Mouse (Mus musculus) naive thymus-derived CD4-positive, alpha-beta T cell, adult 5 months (primary cell): ENCODE data around the gene Cd3g. TPM values are rescaled to one million over a fixed set of nuclear protein-coding genes. Genes with fewer than 3 reads are reported as not detected.

Experiments used
- polyA plus RNA-seq: library from polyadenylated mRNA; unstranded; fragments of 100-300 nt; shearing (Covaris generic); gene quantifications from one replicate; pipeline ENCODE4 v1.2.1, GENCODE M21; 2017

Cd3g gene
- polyA plus RNA-seq: 741 TPM

GRCm38 (mm10) chr9:44980242-44980641, at the start of gene Cd3g:
Cd3g (minus strand) TSS chr9:44980431.

DNA sequence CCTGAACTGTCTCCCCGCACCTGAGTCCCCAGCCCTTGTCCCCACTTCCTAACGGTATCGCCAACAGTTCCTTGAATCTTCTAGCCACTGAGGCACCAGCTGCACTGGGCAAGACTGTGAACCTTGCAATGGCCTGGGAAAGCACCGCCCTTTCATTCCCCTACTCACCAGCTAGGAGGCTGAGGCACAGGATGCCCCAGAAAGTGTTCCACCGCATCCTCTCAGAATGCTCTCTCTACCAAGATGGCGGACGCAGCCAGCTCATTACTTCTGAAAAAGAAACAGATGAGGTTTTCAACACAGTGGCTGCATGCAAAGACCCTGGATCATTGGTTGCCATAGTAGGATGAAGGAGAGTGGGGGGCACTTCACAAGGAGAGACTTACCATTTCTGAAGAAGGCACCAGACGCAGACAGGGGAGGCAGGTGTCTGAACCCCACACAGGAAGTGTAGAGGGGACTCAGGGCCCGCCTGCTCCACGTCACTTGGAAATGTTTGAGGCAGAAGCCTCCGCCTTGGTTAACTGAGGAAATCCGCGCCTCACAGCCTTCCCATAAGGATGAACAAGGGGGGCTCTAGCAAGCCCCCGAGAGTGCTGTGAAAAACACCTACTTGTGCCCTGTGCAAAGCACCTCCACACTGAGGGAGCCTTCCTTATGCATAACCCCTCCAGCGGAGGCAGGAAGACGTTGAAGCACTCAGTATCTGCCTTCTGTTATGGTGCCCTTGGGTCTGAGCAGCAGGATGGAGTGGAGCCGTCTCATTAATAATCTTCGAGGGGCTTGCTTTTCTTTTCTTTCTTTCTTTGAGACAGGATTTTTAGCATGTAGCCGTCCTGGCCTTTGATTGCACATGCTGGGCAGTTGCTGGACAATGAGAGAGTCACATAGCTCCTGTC, 29.2 kb upstream of the Cd3g start, which contains the start of gene Cd3e:
Gene Cd3e, minus strand, starts transcription at position 448 of the 899 bp plus-strand sequence.

GRCm38 (mm10) chr9:44981676-44982075, 1.4 kb upstream of the Cd3g start, which contains the start of gene Cd3d:
Cd3d (plus strand) TSS chr9:44981786.

GRCm38 (mm10) chr9:44965126-44965832, 15.0 kb downstream of the Cd3g start, which contains the start of gene Ube4a:
Ube4a (minus strand) TSS chr9:44965600.

GRCm38 (mm10) chr9:44920374-44921122, 59.7 kb downstream of the Cd3g start, which contains the start of gene Atp5l:
Atp5l (minus strand) TSS chr9:44920742.

Other genes starting within 250 kb of the Cd3g start
- gene Phldb1, start 245.2 kb downstream of the Cd3g start, polyA plus RNA-seq: 0.55 TPM
- gene Arcn1, start 212.6 kb downstream of the Cd3g start, polyA plus RNA-seq: 150 TPM
- gene Ift46, start 212.5 kb downstream of the Cd3g start, polyA plus RNA-seq: 23.7 TPM
- gene Tmem25, start 181.1 kb downstream of the Cd3g start, polyA plus RNA-seq: not detected
- not detected for gene Ttc36, start 177.4 kb downstream of the Cd3g start, polyA plus RNA-seq
- 81.7 TPM for gene Kmt2a, start 99.1 kb downstream of the Cd3g start, polyA plus RNA-seq
- 245 TPM for gene Atp5l, start 59.7 kb downstream of the Cd3g start, polyA plus RNA-seq
- 48.9 TPM for gene Ube4a, start 14.8 kb downstream of the Cd3g start, polyA plus RNA-seq
- gene Cd3d, start 1.4 kb upstream of the Cd3g start, polyA plus RNA-seq: 510 TPM
- gene Cd3e, start 29.2 kb upstream of the Cd3g start, polyA plus RNA-seq: 970 TPM
- 0.12 TPM for gene Mpzl2, start 59.4 kb upstream of the Cd3g start, polyA plus RNA-seq
- gene Mpzl3, start 74.8 kb upstream of the Cd3g start, polyA plus RNA-seq: 18.5 TPM
- 6.5 TPM for gene Jaml, start 98.8 kb upstream of the Cd3g start, polyA plus RNA-seq
- not detected for gene Scn2b, start 137.4 kb upstream of the Cd3g start, polyA plus RNA-seq
- not detected for gene Scn4b, start 158.0 kb upstream of the Cd3g start, polyA plus RNA-seq
- 0.27 TPM for gene BC049352, start 201.6 kb upstream of the Cd3g start, polyA plus RNA-seq
- gene Tmprss4, start 223.7 kb upstream of the Cd3g start, polyA plus RNA-seq: not detected